Mouse (Mus musculus) midbrain, embryonic 11.5 days (tissue): ENCODE data around the gene Cubn. TPM values are rescaled to one million over a fixed set of nuclear protein-coding genes. Genes with fewer than 3 reads are reported as not detected.

Experiments used
- ATAC-seq: fragments of 200-750 bp; cut with Nextera tagmentation; 2 replicates; pipeline ENCODE4 v1.8.0; 2017; ENCODE audit warnings: moderate TSS enrichment, moderate library complexity; ENCODE audit not compliant: low FRiP score
- DNase-seq: peaks from one replicate; pipeline ENCODE4 v3.0.0; 2015; ENCODE audit warnings: low spot score; ENCODE audit errors: missing footprints
- H3K27ac ChIP-seq: fragments of 300-500 bp; sonication (generic); 2 replicates; pipeline ENCODE4 v1.5.1; 2014; ENCODE audit warnings: low read depth, low read length
- H3K27me3 ChIP-seq: fragments of 300-500 bp; sonication (generic); 2 replicates; pipeline ENCODE4 v1.6.1; 2014; ENCODE audit warnings: mild to moderate bottlenecking, low read length, moderate library complexity, mixed read lengths; ENCODE audit not compliant: control insufficient read depth, insufficient read depth
- H3K36me3 ChIP-seq: fragments of 300-500 bp; sonication (generic); 2 replicates; pipeline ENCODE4 v1.6.1; 2014; ENCODE audit warnings: mild to moderate bottlenecking, low read length, moderate library complexity, mixed read lengths; ENCODE audit not compliant: control insufficient read depth, insufficient read depth
- H3K4me1 ChIP-seq: fragments of 300-500 bp; sonication (generic); 2 replicates; pipeline ENCODE4 v1.6.1; 2014; ENCODE audit warnings: low read length; ENCODE audit not compliant: control insufficient read depth, insufficient read depth
- H3K4me2 ChIP-seq: fragments of 300-500 bp; sonication (generic); 2 replicates; pipeline ENCODE4 v1.6.1; 2014; ENCODE audit warnings: mild to moderate bottlenecking, moderate library complexity
- H3K4me3 ChIP-seq: fragments of 300-500 bp; sonication (generic); 2 replicates; pipeline ENCODE4 v1.5.1; 2014; ENCODE audit warnings: low read depth, low read length
- H3K9ac ChIP-seq: fragments of 300-500 bp; sonication (generic); 2 replicates; pipeline ENCODE4 v1.6.1; 2014; ENCODE audit warnings: low read length
- H3K9me3 ChIP-seq: fragments of 300-500 bp; sonication (generic); 2 replicates; pipeline ENCODE4 v1.6.1; 2016; ENCODE audit warnings: low read length; ENCODE audit not compliant: control insufficient read depth
- WGBS: fragments of 180-500 bp; shearing (Covaris S2); extraction: QIAGEN DNeasy Blood & Tissue Kit; methylation state at CpG from one replicate; pipeline ENCODE4 v1.1.7; 2014; 5-methylcytosine and 5-hydroxymethylcytosine counted together
- polyA plus RNA-seq: library from polyadenylated mRNA; unstranded; fragments of >200 nt; fragmentation: Nextera tagmentation; extraction: Ambion mirVana; gene quantifications from 2 replicates; pipeline ENCODE4 v1.2.1, GENCODE M21; 2014

Cubn gene
- polyA plus RNA-seq, 1 experiment from 2014 or later: 0.78 TPM

GRCm38 (mm10) chr2:13458088-13458487, 33.5 kb downstream of the Cubn start:
- H3K27me3 ChIP-seq: no peaks in the 10 kb centered on the region
- 89% methylated on average over 2 of the region's 2 CpGs for WGBS
- ATAC-seq: no peak

GRCm38 (mm10) chr2:13456821-13457220, 34.8 kb downstream of the Cubn start:
- no peaks in the 10 kb centered on the region for H3K4me1 ChIP-seq
- DNase-seq (no peak), ATAC-seq (no peak)
- H3K9ac ChIP-seq: no peak overlapping the region
- no peak overlapping the region for H3K4me3 ChIP-seq
- no peak overlapping the region for H3K27ac ChIP-seq
- no peaks in the 10 kb centered on the region for H3K27me3 ChIP-seq
- H3K4me2 ChIP-seq: no peak overlapping the region
- no peaks in the 10 kb centered on the region for H3K36me3 ChIP-seq
- 78% methylated on average over 1 of the region's 1 CpGs for WGBS
- no peaks in the 10 kb centered on the region for H3K9me3 ChIP-seq

More at GRCm38 (mm10) chr2:13458088-13458487, 33.5 kb downstream of the Cubn start:
- H3K4me3 ChIP-seq: no peak overlapping the region
- no peaks in the 10 kb centered on the region for H3K4me1 ChIP-seq
- no peak overlapping the region for H3K4me2 ChIP-seq
- no peak for DNase-seq
- H3K36me3 ChIP-seq: no peaks in the 10 kb centered on the region
- H3K9me3 ChIP-seq: no peaks in the 10 kb centered on the region
- H3K27ac ChIP-seq: no peak overlapping the region
- H3K9ac ChIP-seq: no peak overlapping the region

GRCm38 (mm10) chr2:13451495-13452491, 39.8 kb downstream of the Cubn start:
- H3K9ac ChIP-seq: no peak overlapping the region
- no peaks in the 10 kb centered on the region for H3K27me3 ChIP-seq
- H3K27ac ChIP-seq: no peak overlapping the region
- DNase-seq: no peak
- H3K4me3 ChIP-seq: no peak overlapping the region
- no peaks in the 10 kb centered on the region for H3K36me3 ChIP-seq
- H3K9me3 ChIP-seq: no peaks in the 10 kb centered on the region
- H3K4me1 ChIP-seq: no peaks in the 10 kb centered on the region
- 69% methylated on average over 13 of the region's 13 CpGs for WGBS
- ATAC-seq: no peak
- no peak overlapping the region for H3K4me2 ChIP-seq

GRCm38 (mm10) chr2:13450895-13451294, 40.7 kb downstream of the Cubn start:
- 85% methylated on average over 3 of the region's 3 CpGs for WGBS
- Histone ChIP-seq H3K9ac (no peak overlapping the region), H3K36me3 (no peaks in the 10 kb centered on the region), H3K9me3 (no peaks in the 10 kb centered on the region), H3K4me2 (no peak overlapping the region), H3K4me3 (no peak overlapping the region), H3K4me1 (no peaks in the 10 kb centered on the region), H3K27me3 (no peaks in the 10 kb centered on the region), H3K27ac (no peak overlapping the region)
- DNase-seq: no peak
- ATAC-seq: peak; percentile 38; the same call in 1 of the 2 replicates

- no peaks in the 10 kb centered on the region for H3K4me1 ChIP-seq
Measured at GRCm38 (mm10) chr2:13450470-13450869, 41.1 kb downstream of the Cubn start.

GRCm38 (mm10) chr2:13445156-13445555, 46.5 kb downstream of the Cubn start:
- no peaks in the 10 kb centered on the region for H3K9me3 ChIP-seq
- DNase-seq (no peak), ATAC-seq (no peak)
- no peaks in the 10 kb centered on the region for H3K27me3 ChIP-seq
- H3K4me3 ChIP-seq: no peak overlapping the region
- no peak overlapping the region for H3K27ac ChIP-seq
- H3K36me3 ChIP-seq: no peaks in the 10 kb centered on the region
- no peak overlapping the region for H3K4me2 ChIP-seq
- no peaks in the 10 kb centered on the region for H3K4me1 ChIP-seq
- WGBS: 91% methylated on average over 4 of the region's 4 CpGs
- no peak overlapping the region for H3K9ac ChIP-seq

More at GRCm38 (mm10) chr2:13450470-13450869, 41.1 kb downstream of the Cubn start:
- ATAC-seq: peak; percentile 50; the same call in 1 of the 2 replicates
- Histone ChIP-seq H3K4me3 (no peak overlapping the region), H3K4me2 (no peak overlapping the region), H3K9ac (no peak overlapping the region), H3K9me3 (no peaks in the 10 kb centered on the region), H3K36me3 (no peaks in the 10 kb centered on the region), H3K27me3 (no peaks in the 10 kb centered on the region), H3K27ac (no peak overlapping the region)
- no peak for DNase-seq
- WGBS: 75% methylated on average over 2 of the region's 2 CpGs

GRCm38 (mm10) chr2:13438983-13439382, 52.6 kb downstream of the Cubn start:
- Histone ChIP-seq H3K9me3 (no peaks in the 10 kb centered on the region), H3K4me2 (no peak overlapping the region), H3K4me1 (no peaks in the 10 kb centered on the region), H3K9ac (no peak overlapping the region), H3K27ac (no peak overlapping the region), H3K36me3 (no peaks in the 10 kb centered on the region), H3K4me3 (no peak overlapping the region), H3K27me3 (no peaks in the 10 kb centered on the region)
- ATAC-seq: no peak
- 75% methylated on average over 1 of the region's 1 CpGs for WGBS
- no peak for DNase-seq

GRCm38 (mm10) chr2:13438275-13438845, 53.3 kb downstream of the Cubn start:
- WGBS: 96% methylated on average over 3 of the region's 3 CpGs
- H3K9me3 ChIP-seq: no peaks in the 10 kb centered on the region
- H3K27ac ChIP-seq: no peak overlapping the region
- H3K4me3 ChIP-seq: no peak overlapping the region
- H3K4me1 ChIP-seq: no peaks in the 10 kb centered on the region
- H3K9ac ChIP-seq: no peak overlapping the region
- H3K36me3 ChIP-seq: no peaks in the 10 kb centered on the region
- H3K27me3 ChIP-seq: no peaks in the 10 kb centered on the region
- DNase-seq (no peak), ATAC-seq (no peak)
- H3K4me2 ChIP-seq: no peak overlapping the region

GRCm38 (mm10) chr2:13432002-13432401, 59.6 kb downstream of the Cubn start:
- Histone ChIP-seq H3K4me2 (no peak overlapping the region), H3K27ac (no peak overlapping the region), H3K27me3 (no peaks in the 10 kb centered on the region), H3K4me3 (no peak overlapping the region), H3K9ac (no peak overlapping the region), H3K4me1 (no peaks in the 10 kb centered on the region), H3K36me3 (no peaks in the 10 kb centered on the region), H3K9me3 (no peaks in the 10 kb centered on the region)
- 90% methylated on average over 4 of the region's 4 CpGs for WGBS
- ATAC-seq (no peak), DNase-seq (no peak)
